Mouse (Mus musculus): Measurements from ENCODE around the gene Cct8l1. TPM values are rescaled to one million over a fixed set of nuclear protein-coding genes. Genes with fewer than 3 reads are reported as not detected.

The Cct8l1 gene
- polyA plus RNA-seq (2015; fragmentation: Nextera tagmentation; extraction: Ambion mirVana) = 0.08 TPM in 1 of 2 replicates, not detected in the other

GRCm38 (mm10) chr5:25515767-25516166 lies at the start of gene Cct8l1:
Gene Cct8l1 (plus strand): TSS chr5:25516067.

DNA sequence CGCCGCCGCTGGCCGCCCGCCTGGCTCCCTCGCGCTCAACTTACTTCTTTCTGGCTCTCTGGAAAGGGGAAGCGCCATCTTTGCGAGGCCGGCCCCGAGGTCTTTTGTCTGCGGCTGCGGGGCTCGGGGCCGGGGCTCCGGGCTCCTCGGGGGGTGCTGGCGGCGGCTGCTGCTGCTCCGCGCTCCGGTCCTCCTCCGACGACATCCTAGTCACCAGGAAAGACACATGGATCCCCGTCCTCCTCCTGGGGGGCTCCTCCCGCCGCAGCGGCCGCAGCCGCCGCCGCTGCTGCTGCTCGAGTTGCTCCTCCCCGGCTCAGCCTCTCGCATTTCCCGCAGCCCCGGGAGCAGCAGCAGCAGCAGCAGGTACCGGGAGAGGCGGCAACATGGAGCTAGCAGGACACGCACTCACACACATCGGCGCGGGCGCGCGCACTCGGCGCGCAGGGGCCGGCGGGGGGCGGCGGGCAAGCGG lies 17.5 kb upstream of the Cct8l1 start, which contains the start of gene Kmt2c:
Gene Kmt2c, minus strand, starts transcription at position 438 of the 475 bp plus-strand sequence.

Other genes with a start within 250 kb of the Cct8l1 start
- 13.3 and 13.8 TPM in 2 replicates for gene Kmt2c, start 17.3 kb upstream of the Cct8l1 start, polyA plus RNA-seq (2015; fragmentation: Nextera tagmentation; extraction: Ambion mirVana)
- gene Xrcc2, start 189.8 kb downstream of the Cct8l1 start, polyA plus RNA-seq (2015; fragmentation: Nextera tagmentation; extraction: Ambion mirVana) = 3.9 and 4.9 TPM in 2 replicates
- gene Actr3b, start 243.9 kb downstream of the Cct8l1 start, polyA plus RNA-seq (2015; fragmentation: Nextera tagmentation; extraction: Ambion mirVana) = 62.5 and 63.0 TPM in 2 replicates